Mouse (Mus musculus) forebrain, embryonic 12.5 days (tissue): ENCODE results near the gene Zdbf2. TPM values are rescaled to one million over a fixed set of nuclear protein-coding genes. Genes with fewer than 3 reads are reported as not detected.
"Not testable (repeated sequence)": the region's sequence is repeated elsewhere in the genome, so short reads cannot be mapped to it uniquely, and the experiment has no call there.

Experiments used
- ATAC-seq: fragments of 200-750 bp; cut with Nextera tagmentation; 2 replicates; pipeline ENCODE4 v1.8.0; 2017; ENCODE audit warnings: moderate TSS enrichment; ENCODE audit not compliant: low FRiP score
- H3K27ac ChIP-seq: fragments of 300-500 bp; sonication (generic); 2 replicates; pipeline ENCODE4 v1.5.1; 2016; ENCODE audit warnings: mild to moderate bottlenecking
- H3K27me3 ChIP-seq: fragments of 300-500 bp; sonication (generic); 2 replicates; pipeline ENCODE4 v1.6.1; 2016; ENCODE audit warnings: mild to moderate bottlenecking
- H3K36me3 ChIP-seq: fragments of 300-500 bp; sonication (generic); replicated peaks from 2 replicates; pipeline ENCODE4 v1.6.1; 2016; ENCODE audit warnings: mild to moderate bottlenecking
- H3K4me1 ChIP-seq: fragments of 300-500 bp; sonication (generic); 2 replicates; pipeline ENCODE4 v1.6.1; 2016
- H3K4me2 ChIP-seq: fragments of 300-500 bp; sonication (generic); 2 replicates; pipeline ENCODE4 v1.6.1; 2016; ENCODE audit warnings: mild to moderate bottlenecking, moderate library complexity
- H3K4me3 ChIP-seq: fragments of 300-500 bp; sonication (generic); replicated peaks from 2 replicates; pipeline ENCODE4 v1.5.1; 2016; ENCODE audit warnings: mild to moderate bottlenecking
- H3K9ac ChIP-seq: fragments of 300-500 bp; sonication (generic); 2 replicates; pipeline ENCODE4 v1.6.1; 2016; ENCODE audit warnings: mild to moderate bottlenecking
- H3K9me3 ChIP-seq: fragments of 300-500 bp; sonication (generic); 2 replicates; pipeline ENCODE4 v1.6.1; 2016
- WGBS: fragments of 180-500 bp; shearing (Covaris S2); methylation state at CpG from one replicate; pipeline ENCODE4 v1.1.7; 2016; 5-methylcytosine and 5-hydroxymethylcytosine counted together
- microRNA-seq: library from miRNA; unstranded; fragments of <30 nt; microRNA quantifications from one replicate; pipeline ENCODE4, GENCODE M21; 2017
- polyA plus RNA-seq: library from polyadenylated mRNA; unstranded; fragments of >200 nt; fragmentation: Nextera tagmentation; extraction: Ambion mirVana; gene quantifications from 2 replicates; pipeline ENCODE4 v1.2.1, GENCODE M21; 2016

Zdbf2 gene
- polyA plus RNA-seq, 1 experiment from 2014 or later: 40.4 TPM

DNA sequence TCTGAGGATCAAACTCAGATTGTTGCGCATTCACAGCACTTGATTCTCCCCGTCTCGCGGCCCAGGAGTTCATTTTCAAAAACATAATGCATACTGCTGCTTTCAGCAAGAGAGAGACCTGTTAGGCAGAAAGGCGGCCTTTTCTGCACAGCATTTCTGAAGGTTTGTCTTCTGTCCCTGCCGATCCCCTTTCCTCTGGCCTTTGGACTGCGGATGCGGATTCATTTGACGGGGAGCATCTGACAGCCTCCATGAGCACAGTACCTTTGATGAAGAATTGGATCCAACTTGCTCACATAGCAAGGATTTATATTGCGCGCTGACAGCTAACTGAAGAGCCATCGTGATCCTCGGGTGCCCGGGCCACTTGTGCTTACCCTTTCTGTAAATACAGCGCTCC is 6.3 kb upstream of the Zdbf2 start:
- no peak for ATAC-seq
- 44% methylated on average over 15 of the region's 15 CpGs for WGBS
- peaks cover 77% of the 10 kb centered on the region for H3K27me3 ChIP-seq

DNA sequence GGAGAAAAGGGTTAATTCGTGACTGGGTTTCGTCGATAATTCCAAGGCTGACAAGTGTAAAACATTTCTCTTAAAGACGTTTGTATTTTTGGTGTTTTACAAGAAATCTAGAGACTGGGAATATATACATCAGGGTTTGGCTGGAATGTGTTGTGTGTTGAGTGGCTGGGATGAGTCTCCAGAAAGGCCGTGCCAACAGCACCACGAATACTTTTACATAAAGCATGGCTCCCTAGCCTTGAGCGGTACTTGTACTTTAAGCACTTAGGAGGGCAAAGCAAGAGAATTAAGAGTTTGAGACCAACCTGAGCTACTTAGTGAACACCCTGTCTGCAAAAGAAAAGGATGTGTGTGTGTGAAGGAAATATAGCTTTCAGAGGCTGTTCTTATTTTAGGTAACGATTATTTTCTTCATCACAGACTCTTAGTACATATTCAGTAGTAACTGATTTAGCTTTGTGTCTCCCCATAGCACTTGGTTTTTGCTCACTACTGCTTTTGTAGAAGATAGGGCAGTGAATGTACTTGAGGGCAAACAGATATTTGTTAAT is 865 bp upstream of the Zdbf2 start:
- Histone ChIP-seq H3K4me1 (peaks cover 6% of the 10 kb centered on the region; the same call in 1 of the 2 replicates), H3K9ac (no peak overlapping the region), H3K27me3 (peaks cover 66% of the 10 kb centered on the region), H3K4me2 (peak overlapping the region; percentile 54), H3K27ac (peak overlapping the region; percentile 89; the same call in 1 of the 2 replicates), H3K4me3 (peak overlapping the region; percentile 73; the same call in 1 of the 2 replicates), H3K9me3 (no peaks in the 10 kb centered on the region), H3K36me3 (no peaks in the 10 kb centered on the region)
- 22% methylated on average over 8 of the region's 8 CpGs for WGBS
- no peak for ATAC-seq

More for the DNA sequence above, 6.3 kb upstream of the Zdbf2 start:
- Histone ChIP-seq H3K27ac (no peak overlapping the region), H3K4me3 (no peak overlapping the region), H3K4me1 (no peaks in the 10 kb centered on the region), H3K9me3 (no peaks in the 10 kb centered on the region), H3K36me3 (no peaks in the 10 kb centered on the region), H3K4me2 (no peak overlapping the region), H3K9ac (no peak overlapping the region)

DNA sequence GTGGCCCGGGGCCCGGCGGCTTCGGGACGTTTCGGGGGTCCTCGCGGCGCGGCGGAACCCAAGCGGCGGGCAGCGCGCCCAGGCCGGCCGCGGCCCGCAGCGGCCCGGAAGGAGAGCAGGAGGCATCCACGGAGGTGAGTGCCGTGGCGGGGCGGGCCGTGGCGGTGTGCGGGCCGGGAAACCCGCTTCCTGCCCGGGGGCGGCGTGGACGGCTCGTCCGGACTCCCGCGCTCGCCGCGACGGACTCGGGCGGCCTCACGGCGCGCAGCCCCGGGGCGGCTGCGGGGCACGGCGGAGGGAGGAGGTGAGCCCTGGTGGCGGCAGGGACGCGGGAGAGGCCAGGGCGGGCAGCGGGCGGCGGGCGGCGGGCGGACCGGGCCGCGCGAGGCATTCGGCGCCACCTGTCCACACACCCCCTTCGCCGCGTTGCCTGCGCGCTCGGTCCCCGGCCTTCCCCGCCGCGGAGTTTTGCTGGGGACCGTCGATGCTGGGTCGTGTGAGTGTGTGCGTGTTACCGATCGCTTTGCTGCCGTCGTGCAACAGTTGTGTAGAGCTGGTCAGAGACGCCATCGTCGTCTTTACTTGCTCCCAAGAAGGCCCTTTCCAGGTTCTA is 380 bp downstream of the Zdbf2 start:
- peak overlapping the region; percentile 73 for H3K4me3 ChIP-seq
- under 1% methylated on average over 31 of the region's 89 CpGs for WGBS
- peaks cover 6% of the 10 kb centered on the region; the same call in 1 of the 2 replicates for H3K4me1 ChIP-seq
- no peaks in the 10 kb centered on the region for H3K36me3 ChIP-seq
- peak; percentile 40 for ATAC-seq
- peak overlapping the region; percentile 89 for H3K27ac ChIP-seq
- H3K9ac ChIP-seq: peak overlapping the region; percentile 90
- peak overlapping the region; percentile 54 for H3K4me2 ChIP-seq
- peaks cover 61% of the 10 kb centered on the region for H3K27me3 ChIP-seq
- no peaks in the 10 kb centered on the region for H3K9me3 ChIP-seq

DNA sequence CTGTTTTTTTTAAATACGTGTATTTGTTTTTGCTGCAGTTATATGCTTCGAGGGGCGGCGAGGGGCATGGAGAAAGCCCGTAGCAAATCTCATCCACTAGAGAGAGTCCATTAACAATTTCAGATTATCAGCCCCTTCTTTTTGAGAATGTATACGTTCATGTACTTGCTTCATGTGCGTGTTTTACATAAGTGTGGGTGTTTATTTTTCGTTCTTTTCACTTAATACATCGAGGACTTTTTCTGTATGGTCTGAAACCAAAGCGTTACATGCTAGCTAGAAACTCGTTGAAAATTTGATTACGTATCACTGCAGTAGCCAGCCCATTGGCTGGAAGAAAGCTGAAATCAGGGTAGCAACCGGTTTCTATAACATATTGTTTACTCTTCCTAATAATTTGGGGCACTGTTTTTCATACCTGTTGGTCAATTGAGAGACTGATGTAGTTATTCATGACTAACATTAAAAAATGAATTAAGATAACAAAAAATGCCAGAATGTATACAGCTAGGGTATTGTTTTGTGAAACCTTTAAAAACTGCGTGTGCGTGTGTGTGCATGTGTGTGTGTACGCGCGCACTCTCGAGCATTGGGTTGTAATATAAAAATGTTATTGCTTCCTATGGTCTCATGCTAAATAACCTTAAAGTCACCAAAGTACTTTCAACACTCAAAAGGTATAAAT is 1.1 kb downstream of the Zdbf2 start:
- 8% methylated on average over 19 of the region's 19 CpGs for WGBS
- Histone ChIP-seq H3K4me2 (peak overlapping the region; percentile 54), H3K27me3 (peaks cover 54% of the 10 kb centered on the region), H3K4me3 (peak overlapping the region; percentile 73), H3K9ac (peak overlapping the region; percentile 90), H3K36me3 (no peaks in the 10 kb centered on the region), H3K4me1 (peaks cover 6% of the 10 kb centered on the region; the same call in 1 of the 2 replicates), H3K9me3 (no peaks in the 10 kb centered on the region), H3K27ac (no peak overlapping the region)
- ATAC-seq: peak; percentile 37; the same call in 1 of the 2 replicates

DNA sequence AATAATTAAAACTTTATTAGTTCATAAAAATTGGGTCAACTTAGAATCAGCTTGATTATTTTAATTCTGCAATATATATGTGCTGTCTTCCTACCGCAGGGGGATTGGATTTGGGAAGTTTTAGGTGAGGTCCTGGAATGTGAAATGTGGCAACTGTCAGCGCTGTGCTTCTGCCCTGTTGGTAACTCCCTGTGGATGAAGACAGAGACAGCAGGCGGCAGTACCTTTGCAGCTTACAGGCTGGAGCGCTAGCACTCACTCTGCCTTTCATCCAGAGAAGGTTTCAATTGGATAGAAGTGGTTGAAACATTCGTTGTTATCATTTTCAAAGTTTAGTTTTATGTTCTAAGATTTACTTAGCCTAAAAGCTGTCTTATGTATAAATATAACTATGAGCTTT is 5.0 kb downstream of the Zdbf2 start:
- ATAC-seq: no peak
- H3K27me3 ChIP-seq: peaks cover 23% of the 10 kb centered on the region
- 35% methylated on average over 5 of the region's 5 CpGs for WGBS

DNA sequence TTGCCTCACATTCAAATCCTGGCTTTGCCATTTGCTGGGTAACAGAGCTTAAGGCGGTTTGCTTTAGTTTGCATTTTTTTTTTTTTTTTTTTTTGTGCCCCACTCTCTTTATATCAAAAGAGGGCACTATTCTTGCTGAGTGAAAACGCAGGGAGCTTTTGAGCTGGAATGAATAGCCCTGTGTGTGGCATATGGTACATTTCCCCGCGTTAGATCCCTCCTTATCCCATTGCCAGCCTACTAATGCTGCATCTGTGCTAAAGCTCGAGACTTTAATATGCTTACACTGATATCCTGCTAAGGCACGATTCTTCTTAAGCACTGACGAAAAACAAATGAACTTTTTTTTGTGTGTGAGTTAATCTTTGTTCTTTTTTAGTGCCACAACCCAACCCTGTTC is 20.9 kb downstream of the Zdbf2 start:
- peak; percentile 51; the same call in 1 of the 2 replicates for ATAC-seq
- Histone ChIP-seq H3K36me3 (no peaks in the 10 kb centered on the region), H3K4me1 (0 out of 2 replicates have a peak, but pooled peaks cover 3% of the 10 kb centered on the region), H3K27ac (no peak overlapping the region), H3K27me3 (0 out of 2 replicates have a peak, but pooled peaks cover 3% of the 10 kb centered on the region), H3K9ac (no peak overlapping the region), H3K9me3 (no peaks in the 10 kb centered on the region), H3K4me3 (no peak overlapping the region), H3K4me2 (no peak overlapping the region)
- 7% methylated on average over 7 of the region's 7 CpGs for WGBS

More for the DNA sequence above, 5.0 kb downstream of the Zdbf2 start:
- H3K27ac ChIP-seq: no peak overlapping the region
- H3K9ac ChIP-seq: no peak overlapping the region
- peaks cover 3% of the 10 kb centered on the region; the same call in 1 of the 2 replicates for H3K36me3 ChIP-seq
- no peaks in the 10 kb centered on the region for H3K9me3 ChIP-seq
- no peak overlapping the region for H3K4me3 ChIP-seq
- H3K4me2 ChIP-seq: no peak overlapping the region
- H3K4me1 ChIP-seq: peaks cover 4% of the 10 kb centered on the region; the same call in 1 of the 2 replicates

DNA sequence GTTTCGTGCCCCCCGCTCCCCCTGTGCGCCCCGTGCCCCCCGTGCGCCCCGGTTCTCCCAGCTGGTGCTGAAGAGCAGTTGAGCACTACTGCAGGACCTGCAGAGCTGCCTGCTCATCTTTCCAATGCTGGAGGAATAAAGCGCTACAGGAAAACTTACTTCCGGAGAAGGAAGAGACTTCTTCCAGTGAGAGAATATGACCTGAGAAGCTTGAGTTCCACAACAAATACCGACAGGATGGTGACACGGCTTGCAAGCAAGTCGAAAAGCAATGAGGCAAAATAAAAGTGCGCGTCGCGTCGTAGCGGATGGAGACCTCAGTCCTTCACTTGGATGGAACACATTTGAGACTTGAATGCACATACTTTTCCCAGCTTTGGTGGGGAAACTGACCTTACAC is 36.6 kb downstream of the Zdbf2 start:
- Histone ChIP-seq H3K27ac (no peak overlapping the region), H3K9me3 (no peaks in the 10 kb centered on the region), H3K36me3 (peaks cover 41% of the 10 kb centered on the region), H3K27me3 (peaks cover 17% of the 10 kb centered on the region), H3K4me3 (peak overlapping the region; percentile 31), H3K9ac (no peak overlapping the region), H3K4me1 (peaks cover 6% of the 10 kb centered on the region; the same call in 1 of the 2 replicates), H3K4me2 (peak overlapping the region; percentile 54)
- 39% methylated on average over 18 of the region's 18 CpGs for WGBS
- no peak for ATAC-seq

DNA sequence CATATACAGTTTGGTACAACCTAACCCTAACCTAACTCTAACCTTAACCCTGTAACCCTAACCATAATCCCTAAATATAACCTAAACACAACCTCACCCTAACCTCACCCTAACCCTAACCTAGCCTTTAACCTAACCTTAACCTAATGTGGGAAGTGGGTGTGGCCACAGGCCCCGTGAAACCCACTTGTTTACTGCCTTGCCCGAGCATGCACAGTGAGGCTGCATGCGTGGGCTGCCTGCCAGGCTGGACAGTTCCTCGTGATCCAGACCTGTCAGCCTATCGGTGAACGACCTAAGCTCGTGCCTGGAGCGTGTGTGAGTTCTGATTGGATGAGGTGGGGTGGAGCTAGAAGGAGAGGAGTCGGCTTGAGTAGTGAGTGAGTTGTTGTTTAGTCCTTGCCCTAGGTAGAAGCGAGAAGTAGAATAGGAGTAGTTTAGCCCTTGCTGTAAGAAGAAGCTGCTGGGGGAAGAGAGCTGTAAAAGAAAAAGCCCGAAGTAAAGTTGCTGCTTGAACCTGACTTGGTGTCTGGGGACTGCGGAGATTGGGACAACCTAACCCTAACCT is 50.6 kb downstream of the Zdbf2 start:
- H3K9me3 ChIP-seq, H3K9ac ChIP-seq, H3K4me1 ChIP-seq, H3K27ac ChIP-seq, ATAC-seq, H3K27me3 ChIP-seq, H3K36me3 ChIP-seq, H3K4me3 ChIP-seq, H3K4me2 ChIP-seq: not testable (repeated sequence)
- 67% methylated on average over 12 of the region's 12 CpGs for WGBS

Small RNA genes lying within 50 kb of the gene (microRNA-seq; reads per million reads assigned to microRNA genes)
- 3.4 reads per million, percentile 9 among the genes with 10 or more reads in this experiment for gene Gm24513

Other genes with a start within 250 kb of the Zdbf2 start
- gene Ino80d, start 158.6 kb upstream of the Zdbf2 start, polyA plus RNA-seq: 11.0 and 12.4 TPM in 2 replicates
- gene Eef1b2, start 96.4 kb upstream of the Zdbf2 start, polyA plus RNA-seq: 397 and 421 TPM in 2 replicates
- gene Ndufs1, start 96.4 kb upstream of the Zdbf2 start, polyA plus RNA-seq: 122 and 129 TPM in 2 replicates
- 0.36 and 0.59 TPM in 2 replicates for gene Gpr1, start 58.7 kb upstream of the Zdbf2 start, polyA plus RNA-seq
- 11.5 and 13.4 TPM in 2 replicates for gene Adam23, start 172.6 kb downstream of the Zdbf2 start, polyA plus RNA-seq